Mouse (Mus musculus) thymus, adult 2 months (tissue): ENCODE results near the gene Peli1.

Experiments used
- CTCF ChIP-seq: fragments of 200-500 bp; IDR thresholded peaks from 2 replicates; pipeline ENCODE4 v1.5.1; 2012; ENCODE audit warnings: mild to moderate bottlenecking, control low read depth, low read length, moderate library complexity, borderline replicate concordance; ENCODE audit not compliant: control insufficient read depth, poor library complexity, insufficient read depth; ENCODE audit errors: extremely low read depth
- POLR2A ChIP-seq: fragments of 200-500 bp; IDR thresholded peaks from 2 replicates; pipeline ENCODE4 v1.6.1; 2012; ENCODE audit warnings: mild to moderate bottlenecking, low read length, control low read depth, moderate library complexity; ENCODE audit not compliant: control insufficient read depth, poor library complexity, insufficient read depth; ENCODE audit errors: extremely low read depth

- TF ChIP-seq CTCF = no peak
- TF ChIP-seq POLR2A = no peak
Measured at GRCm38 (mm10) chr11:21079400-21079799, 11.7 kb upstream of the Peli1 start.
